Mouse (Mus musculus): ENCODE measurements around the gene Tra2b. TPM values are rescaled to one million over a fixed set of nuclear protein-coding genes. Genes with fewer than 3 reads are reported as not detected.
"Not testable (repeated sequence)": the region's sequence is repeated elsewhere in the genome, so short reads cannot be mapped to it uniquely, and the experiment has no call there.

The Tra2b gene
- polyA plus RNA-seq (2015; fragmentation: Nextera tagmentation; extraction: Ambion mirVana): 220 and 265 TPM in 2 replicates

DNA sequence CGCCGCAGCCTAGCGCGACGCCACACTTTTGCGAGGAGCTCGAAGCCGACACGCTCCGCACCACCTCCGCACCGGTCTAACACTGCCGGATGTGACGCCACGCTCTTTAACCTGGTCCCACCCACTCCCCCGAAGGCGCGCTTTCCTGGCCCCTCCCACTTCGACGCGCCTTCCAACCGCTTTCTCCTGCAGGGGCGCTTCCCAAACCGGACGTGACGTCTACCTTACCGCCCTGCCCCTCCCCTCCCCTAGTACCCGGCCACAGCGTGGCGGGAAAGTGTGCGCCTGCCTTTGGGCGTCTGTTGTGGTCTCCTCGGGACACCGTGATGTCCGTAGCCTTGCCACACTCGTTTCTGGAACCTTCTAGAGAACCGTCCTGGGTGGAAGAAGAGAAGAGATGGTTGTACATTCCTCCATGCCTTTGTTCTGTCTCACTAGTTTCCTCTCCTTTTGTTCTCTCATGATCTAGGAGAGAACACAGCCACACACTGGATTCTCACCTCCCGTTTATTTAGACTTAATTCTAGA is at the start of gene Tra2b:
TSS of gene Tra2b (minus strand) at position 157 of the 528 bp plus-strand sequence.
- Histone ChIP-seq H3K4me2 (peak within 1 kb of the TSS; percentile 82), H3K9ac (replicated peaks) (peak within 1 kb of the TSS; percentile 94), H3K36me3 (no peaks in the 10 kb centered on the region), H3K4me3 (replicated peaks) (peak within 1 kb of the TSS; percentile 88), H3K4me1 (peaks cover 25% of the 10 kb centered on the region), H3K9me3 (replicated peaks) (no peaks in the 10 kb centered on the region), H3K27ac (replicated peaks) (peak within 1 kb of the TSS; percentile 99), H3K27me3 (replicated peaks) (no peaks in the 10 kb centered on the region)
- ATAC-seq (ENCODE audit: low FRiP score): peak; percentile 98
- under 1% methylated on average over 38 of the region's 38 CpGs for WGBS

- Histone ChIP-seq H3K9ac (replicated peaks) (no peak overlapping the region), H3K4me1 (no peaks in the 10 kb centered on the region), H3K4me2 (no peak overlapping the region), H3K27ac (replicated peaks) (no peak overlapping the region), H3K9me3 (replicated peaks) (no peaks in the 10 kb centered on the region), H3K4me3 (replicated peaks) (no peak overlapping the region), H3K36me3 (no peaks in the 10 kb centered on the region), H3K27me3 (replicated peaks) (no peaks in the 10 kb centered on the region)
- ATAC-seq (ENCODE audit: low FRiP score): no peak
- 23% methylated on average over 1 of the region's 1 CpGs for WGBS
These were observed 44.8 kb upstream of the Tra2b start for GRCm38 (mm10) chr16:22310649-22311048.

DNA sequence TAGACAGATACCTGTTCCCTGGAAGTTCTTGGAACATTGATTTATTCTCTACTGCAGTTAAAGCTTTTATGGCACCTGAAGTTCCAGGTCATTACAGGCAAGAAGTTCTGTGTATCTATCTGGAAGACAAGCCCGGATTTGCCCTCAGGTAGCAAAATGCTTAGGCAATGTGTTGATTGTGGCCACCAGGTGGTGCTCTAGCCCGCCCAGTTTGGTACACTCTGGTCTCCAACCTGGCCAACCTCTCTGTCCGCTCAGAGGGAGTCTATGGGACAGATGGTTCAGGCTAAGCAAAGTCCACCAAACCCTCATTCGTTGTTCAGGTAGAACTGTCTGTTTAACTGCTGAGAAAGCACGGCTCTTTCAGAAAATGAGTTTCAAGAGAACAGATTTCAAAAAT is 36.8 kb upstream of the Tra2b start:
- Histone ChIP-seq H3K9ac (replicated peaks) (no peak overlapping the region), H3K36me3 (no peaks in the 10 kb centered on the region), H3K4me3 (replicated peaks) (no peak overlapping the region), H3K4me2 (no peak overlapping the region), H3K4me1 (no peaks in the 10 kb centered on the region), H3K9me3 (replicated peaks) (no peaks in the 10 kb centered on the region), H3K27ac (replicated peaks) (no peak overlapping the region), H3K27me3 (replicated peaks) (no peaks in the 10 kb centered on the region)
- 34% methylated on average over 5 of the region's 5 CpGs for WGBS
- no peak for ATAC-seq (ENCODE audit: low FRiP score)

DNA sequence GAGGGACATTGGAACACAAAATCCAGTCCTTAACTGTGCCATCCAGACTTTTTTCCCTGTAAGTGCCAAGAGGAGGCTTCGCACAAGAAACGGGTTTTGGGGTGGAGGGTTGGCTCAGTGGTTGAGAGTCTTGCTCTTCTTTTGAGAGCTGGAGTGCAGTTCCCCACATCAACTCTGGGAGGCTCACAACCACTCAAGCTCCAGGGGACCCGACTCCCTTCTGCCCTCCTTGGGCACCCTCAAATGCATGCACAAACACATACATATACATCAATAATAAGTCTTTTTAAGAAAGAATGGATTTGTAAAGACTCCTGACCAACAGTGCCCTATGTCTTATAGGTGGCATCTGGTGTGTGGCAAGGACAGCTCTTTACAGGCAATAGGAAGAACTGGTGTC is 35.6 kb upstream of the Tra2b start:
- Histone ChIP-seq H3K27me3 (replicated peaks) (no peaks in the 10 kb centered on the region), H3K4me1 (no peaks in the 10 kb centered on the region), H3K4me2 (no peak overlapping the region), H3K9ac (replicated peaks) (no peak overlapping the region), H3K4me3 (replicated peaks) (no peak overlapping the region), H3K27ac (replicated peaks) (no peak overlapping the region), H3K36me3 (no peaks in the 10 kb centered on the region), H3K9me3 (replicated peaks) (no peaks in the 10 kb centered on the region)
- no peak for ATAC-seq (ENCODE audit: low FRiP score)
- 75% methylated on average over 3 of the region's 3 CpGs for WGBS

DNA sequence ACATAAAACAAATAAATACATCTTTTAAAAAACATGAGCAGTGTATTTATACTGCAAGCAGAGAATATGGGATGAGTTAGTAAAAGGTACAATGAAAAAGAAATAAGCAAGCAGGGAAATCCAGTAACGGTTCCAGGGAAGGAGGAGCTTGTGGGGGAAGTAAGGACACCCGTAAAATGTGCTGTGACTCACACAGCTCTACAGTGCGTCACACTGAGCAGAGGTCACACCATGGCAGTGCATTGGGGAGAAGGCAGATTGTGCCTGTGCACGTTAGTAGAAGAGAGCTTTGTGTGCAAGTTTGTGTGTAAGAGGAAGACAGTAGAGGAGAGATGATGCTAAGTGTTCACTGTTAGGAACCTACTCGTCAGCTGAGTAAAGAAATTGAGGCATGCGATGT is 31.1 kb upstream of the Tra2b start:
- ATAC-seq (ENCODE audit: low FRiP score): no peak
- Histone ChIP-seq H3K36me3 (no peaks in the 10 kb centered on the region), H3K4me3 (replicated peaks) (no peak overlapping the region), H3K4me1 (no peaks in the 10 kb centered on the region), H3K9ac (replicated peaks) (no peak overlapping the region), H3K9me3 (replicated peaks) (no peaks in the 10 kb centered on the region), H3K27ac (replicated peaks) (no peak overlapping the region), H3K27me3 (replicated peaks) (no peaks in the 10 kb centered on the region), H3K4me2 (no peak overlapping the region)
- 67% methylated on average over 6 of the region's 6 CpGs for WGBS

GRCm38 (mm10) chr16:22294812-22295211 is 29.0 kb upstream of the Tra2b start:
- H3K4me2 ChIP-seq; H3K9ac ChIP-seq (replicated peaks); ATAC-seq (ENCODE audit: low FRiP score); H3K4me1 ChIP-seq; H3K36me3 ChIP-seq; H3K27me3 ChIP-seq (replicated peaks); H3K9me3 ChIP-seq (replicated peaks); H3K4me3 ChIP-seq (replicated peaks); H3K27ac ChIP-seq (replicated peaks): not testable (repeated sequence)
- 96% methylated on average over 14 of the region's 14 CpGs for WGBS

DNA sequence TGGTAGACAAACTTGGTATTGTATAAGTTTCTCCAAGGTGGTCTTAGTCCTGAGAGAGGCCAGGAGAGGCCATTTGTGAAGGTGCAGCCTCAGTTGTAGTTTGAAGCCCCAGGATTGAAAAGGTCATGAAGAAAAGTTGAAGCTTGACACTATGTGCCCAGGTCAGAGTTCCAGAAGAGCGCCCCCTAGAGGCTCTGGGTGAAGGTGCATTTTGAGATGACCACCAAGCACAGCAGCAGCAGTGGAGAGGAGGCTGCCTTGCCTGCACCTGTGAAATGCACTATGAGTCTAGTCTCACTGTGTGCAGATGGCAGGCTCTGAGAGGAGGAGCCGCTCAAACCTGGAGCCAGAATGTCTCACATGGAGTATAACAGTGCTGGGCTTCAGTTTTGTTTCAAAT is 27.8 kb upstream of the Tra2b start:
- Histone ChIP-seq H3K9ac (replicated peaks) (no peak overlapping the region), H3K27me3 (replicated peaks) (no peaks in the 10 kb centered on the region), H3K36me3 (no peaks in the 10 kb centered on the region), H3K9me3 (replicated peaks) (no peaks in the 10 kb centered on the region), H3K4me3 (replicated peaks) (no peak overlapping the region), H3K4me2 (no peak overlapping the region), H3K27ac (replicated peaks) (no peak overlapping the region), H3K4me1 (no peaks in the 10 kb centered on the region)
- 57% methylated on average over 2 of the region's 2 CpGs for WGBS
- no peak for ATAC-seq (ENCODE audit: low FRiP score)

DNA sequence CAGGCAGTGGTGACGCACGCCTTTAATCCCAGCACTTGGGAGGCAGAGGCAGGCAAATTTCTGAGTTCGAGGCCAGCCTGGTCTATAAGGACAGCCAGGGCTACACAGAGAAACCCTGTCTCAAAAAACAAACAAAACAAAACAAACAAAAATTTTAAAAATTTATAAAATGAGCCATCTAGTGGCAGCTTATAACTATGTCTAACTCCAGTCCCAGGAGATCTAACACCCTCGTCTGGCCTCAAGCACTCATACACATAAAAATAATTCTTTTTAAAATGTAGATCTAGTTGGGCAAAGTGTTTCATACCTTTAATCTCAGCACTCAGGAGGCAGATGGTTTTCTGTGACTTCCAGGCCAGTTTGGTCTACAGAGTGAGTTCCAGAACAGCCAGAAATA is 26.6 kb upstream of the Tra2b start:
- no peaks in the 10 kb centered on the region for H3K4me1 ChIP-seq
- ATAC-seq (ENCODE audit: low FRiP score): no peak
- no peak overlapping the region for H3K4me2 ChIP-seq
- 94% methylated on average over 4 of the region's 4 CpGs for WGBS
- no peak overlapping the region for H3K4me3 ChIP-seq (replicated peaks)
- H3K27ac ChIP-seq (replicated peaks): no peak overlapping the region
- H3K27me3 ChIP-seq (replicated peaks): no peaks in the 10 kb centered on the region
- H3K36me3 ChIP-seq: no peaks in the 10 kb centered on the region
- H3K9ac ChIP-seq (replicated peaks): no peak overlapping the region
- H3K9me3 ChIP-seq (replicated peaks): no peaks in the 10 kb centered on the region

DNA sequence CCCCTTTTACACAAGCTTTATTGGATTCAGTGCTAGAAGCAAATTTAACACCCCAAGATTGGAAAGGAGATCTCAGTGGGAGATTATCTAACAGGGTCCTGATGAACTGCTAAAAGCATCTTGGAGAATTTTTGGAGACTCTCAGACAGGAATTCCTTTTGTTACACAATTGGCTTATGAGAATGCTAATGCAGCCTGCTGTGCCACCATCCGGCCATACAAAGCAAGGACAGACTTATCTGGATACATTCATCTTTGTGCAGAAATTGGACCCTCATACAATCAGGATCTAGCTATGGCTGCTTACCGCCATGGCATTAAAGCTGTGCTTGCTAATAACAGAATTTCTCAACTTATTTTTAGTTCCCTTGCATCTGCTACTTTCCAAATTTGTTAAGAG is 23.8 kb upstream of the Tra2b start:
- Histone ChIP-seq H3K36me3 (no peaks in the 10 kb centered on the region), H3K9ac (replicated peaks) (no peak overlapping the region), H3K9me3 (replicated peaks) (no peaks in the 10 kb centered on the region), H3K27ac (replicated peaks) (no peak overlapping the region), H3K4me3 (replicated peaks) (no peak overlapping the region), H3K4me1 (no peaks in the 10 kb centered on the region), H3K4me2 (no peak overlapping the region), H3K27me3 (replicated peaks) (no peaks in the 10 kb centered on the region)
- 70% methylated on average over 2 of the region's 2 CpGs for WGBS
- no peak for ATAC-seq (ENCODE audit: low FRiP score)

- Histone ChIP-seq H3K9me3 (replicated peaks) (no peaks in the 10 kb centered on the region), H3K4me2 (no peak overlapping the region), H3K4me1 (no peaks in the 10 kb centered on the region), H3K36me3 (no peaks in the 10 kb centered on the region), H3K27me3 (replicated peaks) (no peaks in the 10 kb centered on the region), H3K9ac (replicated peaks) (no peak overlapping the region), H3K4me3 (replicated peaks) (no peak overlapping the region), H3K27ac (replicated peaks) (no peak overlapping the region)
- no peak for ATAC-seq (ENCODE audit: low FRiP score)
- 100% methylated on average over 1 of the region's 1 CpGs for WGBS
These were observed 21.2 kb upstream of the Tra2b start for GRCm38 (mm10) chr16:22286996-22287395.

- Histone ChIP-seq H3K27me3 (replicated peaks) (no peaks in the 10 kb centered on the region), H3K36me3 (no peaks in the 10 kb centered on the region), H3K9ac (replicated peaks) (no peak overlapping the region), H3K4me1 (no peaks in the 10 kb centered on the region), H3K4me3 (replicated peaks) (no peak overlapping the region), H3K9me3 (replicated peaks) (no peaks in the 10 kb centered on the region), H3K4me2 (no peak overlapping the region), H3K27ac (replicated peaks) (no peak overlapping the region)
- ATAC-seq (ENCODE audit: low FRiP score): no peak
These were observed 10.7 kb upstream of the Tra2b start for GRCm38 (mm10) chr16:22276536-22276935.

DNA sequence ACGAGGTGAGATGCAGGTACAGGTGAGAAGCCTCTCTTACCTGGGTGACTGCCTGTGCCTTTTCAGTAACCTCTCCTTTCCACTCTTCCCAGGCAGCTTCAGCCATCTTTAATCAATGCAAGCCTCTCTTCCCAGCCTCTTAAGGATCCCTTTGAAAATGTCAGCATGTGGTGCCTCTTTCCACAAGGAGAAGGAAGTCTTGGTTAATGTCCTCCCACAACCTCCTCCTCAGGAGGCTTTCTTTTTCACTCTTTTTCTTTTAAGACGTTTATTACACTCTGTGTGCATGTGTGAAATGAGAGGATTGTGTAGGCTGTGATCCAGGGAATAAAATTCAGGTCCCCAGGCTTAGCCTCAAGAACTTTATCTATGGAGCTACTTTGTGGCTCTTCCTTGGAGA is 9.3 kb upstream of the Tra2b start:
- ATAC-seq (ENCODE audit: low FRiP score): no peak
- no peaks in the 10 kb centered on the region for H3K4me1 ChIP-seq
- H3K27ac ChIP-seq (replicated peaks): no peak overlapping the region
- no peaks in the 10 kb centered on the region for H3K36me3 ChIP-seq
- H3K9me3 ChIP-seq (replicated peaks): no peaks in the 10 kb centered on the region
- 53% methylated on average over 2 of the region's 2 CpGs for WGBS
- H3K9ac ChIP-seq (replicated peaks): no peak overlapping the region
- no peak overlapping the region for H3K4me3 ChIP-seq (replicated peaks)
- no peaks in the 10 kb centered on the region for H3K27me3 ChIP-seq (replicated peaks)
- H3K4me2 ChIP-seq: no peak overlapping the region

- WGBS: 60% methylated on average over 3 of the region's 3 CpGs
- H3K9ac ChIP-seq (replicated peaks): no peak overlapping the region
- H3K4me3 ChIP-seq (replicated peaks): no peak overlapping the region
- peaks cover 7% of the 10 kb centered on the region; the same call in 1 of the 2 replicates for H3K4me1 ChIP-seq
- H3K27me3 ChIP-seq (replicated peaks): no peaks in the 10 kb centered on the region
- H3K27ac ChIP-seq (replicated peaks): no peak overlapping the region
- no peaks in the 10 kb centered on the region for H3K9me3 ChIP-seq (replicated peaks)
- H3K4me2 ChIP-seq: no peak overlapping the region
- no peaks in the 10 kb centered on the region for H3K36me3 ChIP-seq
- no peak for ATAC-seq (ENCODE audit: low FRiP score)
These were observed 4.7 kb upstream of the Tra2b start for GRCm38 (mm10) chr16:22270491-22270890.
